Comparison of ENCODE assay signal across 26 mouse cellular contexts in the genomic region with DNA sequence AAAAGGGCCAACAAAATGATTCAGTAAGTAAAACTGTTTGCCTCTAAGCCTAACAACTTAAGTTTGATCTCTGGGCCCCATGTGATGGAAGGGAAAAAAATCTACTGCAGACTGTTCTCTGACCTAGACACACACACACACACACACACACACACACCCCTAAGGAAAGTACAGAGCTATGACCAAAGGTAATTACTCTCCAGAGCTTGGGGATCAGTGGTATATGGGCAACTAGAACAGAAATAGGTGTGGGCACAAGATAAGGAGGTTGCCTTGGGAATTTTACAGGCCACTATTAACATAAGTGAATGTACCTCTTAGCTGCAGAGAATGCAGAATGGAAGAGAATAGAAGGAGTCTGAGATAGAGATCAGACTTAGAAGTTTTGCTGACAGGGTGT. TPM values are rescaled to one million over a fixed set of nuclear protein-coding genes. Genes with fewer than 3 reads are reported as not detected.
DNase-seq lines count a peak whose midpoint lies in the region; ATAC-seq and TF ChIP-seq lines count a peak whose summit lies in the region.
"Had no signal": no experiment of that assay in that cellular context is flagged by ENCODE, and none has a peak within 500 bp of the region (broad histone marks: within the 10 kb centered on the region; RNA-seq: fewer than 3 reads in every experiment).

No protein-coding gene starts in this region.

- ATAC-seq in intestine, embryonic 15.5 days, result peak; percentile 91
- peak; percentile 91 for ATAC-seq in intestine, postnatal 0 days
- ATAC-seq in stomach, postnatal 0 days (ENCODE audit: low FRiP score, low TSS enrichment), result peak; percentile 68; the same call in 1 of the 2 replicates
- no peak for ATAC-seq in forebrain, postnatal 0 days
- ATAC-seq: activated CD4-positive, CD25-positive, alpha-beta regulatory T cell, adult 4 months; CD4-positive, CD25-positive, alpha-beta regulatory T cell, adult 4 months; forebrain, embryonic 13.5 days; Patski had no signal

- no peak for DNase-seq in gastrocnemius, adult 2 months
- DNase-seq in gastrocnemius, adult 8-10 months (ENCODE audit: low spot score in 2 of 2), result no peak
- no peak for DNase-seq in stomach, postnatal 0 days (ENCODE audit: low spot score)
- no peak for DNase-seq in forebrain, postnatal 0 days
- no peak for DNase-seq in layer of hippocampus, adult 8-10 months (ENCODE audit: low spot score in 2 of 2)
- DNase-seq: adrenal gland, adult 8-10 months; adrenal gland, postnatal 14 days; adrenal gland, postnatal 36 days; B cell, adult 2 months; cerebellum, adult 11-12 months; cerebellum, adult 2 months; cerebellum, adult 9-10 months; cerebellum, postnatal 10 days; cerebellum, postnatal 25 days had no signal

- H3K36me3 ChIP-seq in intestine, embryonic 15.5 days, result no peaks in the 10 kb centered on the region; the same call in 1 of the 2 replicates
- H3K36me3 ChIP-seq in intestine, postnatal 0 days (ENCODE audit: control insufficient read depth, insufficient read depth), result peaks cover 7% of the 10 kb centered on the region; the same call in 1 of the 2 replicates
- H3K36me3 ChIP-seq in stomach, postnatal 0 days (ENCODE audit: control insufficient read depth, insufficient read depth, low read length), result peaks cover 5% of the 10 kb centered on the region; the same call in 1 of the 2 replicates
- H3K36me3 ChIP-seq in forebrain, postnatal 0 days (ENCODE audit: insufficient read depth), result peaks cover 30% of the 10 kb centered on the region

- H3K4me2 ChIP-seq in intestine, embryonic 15.5 days (replicated peaks), result no peak overlapping the region
- H3K4me2 ChIP-seq in intestine, postnatal 0 days (replicated peaks; ENCODE audit: low read depth), result no peak overlapping the region
- H3K4me2 ChIP-seq in stomach, postnatal 0 days (replicated peaks; ENCODE audit: low read depth), result no peak overlapping the region
- no peak overlapping the region for H3K4me2 ChIP-seq in forebrain, postnatal 0 days (ENCODE audit: low read depth)
- H3K4me2 ChIP-seq: embryonic facial prominence, embryonic 12.5 days; forebrain, embryonic 13.5 days had no signal

- intact Hi-C loops in gastrocnemius, adult 2 months (cut with DNase I), result loop anchor here (2.0 kb wide), 1 partner anchor 19 kb away; no protein-coding TSS in a partner anchor

- TF ChIP-seq EP300 in stomach, postnatal 0 days (optimal IDR thresholded peaks at IDR 0.05), result no peak

- H3K4me3 ChIP-seq in gastrocnemius, adult 2 months, result peak overlapping the region; percentile 84
- no peak overlapping the region for H3K4me3 ChIP-seq in intestine, embryonic 15.5 days (replicated peaks)
- no peak overlapping the region for H3K4me3 ChIP-seq in intestine, postnatal 0 days (ENCODE audit: low read depth, low read length)
- H3K4me3 ChIP-seq in stomach, postnatal 0 days (ENCODE audit: low read depth, low read length), result no peak overlapping the region
- H3K4me3 ChIP-seq in forebrain, postnatal 0 days (ENCODE audit: low read depth, low read length), result no peak overlapping the region
- H3K4me3 ChIP-seq: embryonic facial prominence, embryonic 10.5 days; embryonic facial prominence, embryonic 12.5 days; forebrain, embryonic 13.5 days had no signal

- no peaks in the 10 kb centered on the region for H3K4me1 ChIP-seq in intestine, embryonic 15.5 days (replicated peaks)
- no peaks in the 10 kb centered on the region for H3K4me1 ChIP-seq in intestine, postnatal 0 days (replicated peaks; ENCODE audit: control insufficient read depth, insufficient read depth, low read length)
- no peaks in the 10 kb centered on the region for H3K4me1 ChIP-seq in stomach, postnatal 0 days (replicated peaks; ENCODE audit: control insufficient read depth, insufficient read depth)
- no peaks in the 10 kb centered on the region for H3K4me1 ChIP-seq in forebrain, postnatal 0 days (ENCODE audit: insufficient read depth)
- H3K4me1 ChIP-seq: embryonic facial prominence, embryonic 10.5 days; embryonic facial prominence, embryonic 12.5 days; forebrain, embryonic 13.5 days had no signal

- peak overlapping the region; percentile 97 for H3K27ac ChIP-seq in gastrocnemius, adult 2 months
- H3K27ac ChIP-seq in intestine, embryonic 15.5 days, result no peak overlapping the region
- H3K27ac ChIP-seq in intestine, postnatal 0 days (ENCODE audit: low read depth, low read length), result no peak overlapping the region; the same call in 1 of the 2 replicates
- no peak overlapping the region for H3K27ac ChIP-seq in stomach, postnatal 0 days (replicated peaks)
- H3K27ac ChIP-seq in forebrain, postnatal 0 days (ENCODE audit: low read depth, low read length), result no peak overlapping the region
- H3K27ac ChIP-seq: embryonic facial prominence, embryonic 10.5 days; embryonic facial prominence, embryonic 12.5 days; forebrain, embryonic 13.5 days had no signal

- H3K9me3 ChIP-seq in intestine, embryonic 15.5 days, result no peaks in the 10 kb centered on the region
- H3K9me3 ChIP-seq in intestine, postnatal 0 days (ENCODE audit: control insufficient read depth), result no peaks in the 10 kb centered on the region
- H3K9me3 ChIP-seq in stomach, postnatal 0 days (ENCODE audit: control insufficient read depth, low read length), result no peaks in the 10 kb centered on the region
- no peaks in the 10 kb centered on the region for H3K9me3 ChIP-seq in forebrain, postnatal 0 days (ENCODE audit: low read length)
- H3K9me3 ChIP-seq: embryonic facial prominence, embryonic 10.5 days; embryonic facial prominence, embryonic 12.5 days; forebrain, embryonic 13.5 days; G1E had no signal

- TF ChIP-seq CTCF in gastrocnemius, adult 2 months (IDR thresholded peaks at IDR 0.05), result no peak
- TF ChIP-seq CTCF in intestine, postnatal 0 days (IDR thresholded peaks at IDR 0.05; ENCODE audit: low read depth), result no peak
- no peak for TF ChIP-seq CTCF in stomach, postnatal 0 days (IDR thresholded peaks at IDR 0.05; ENCODE audit: low read depth)
- no peak for TF ChIP-seq CTCF in forebrain, postnatal 0 days (IDR thresholded peaks at IDR 0.05; ENCODE audit: low read depth)

- H3K27me3 ChIP-seq in intestine, embryonic 15.5 days (replicated peaks), result no peaks in the 10 kb centered on the region
- no peaks in the 10 kb centered on the region for H3K27me3 ChIP-seq in intestine, postnatal 0 days (replicated peaks; ENCODE audit: control insufficient read depth, insufficient read depth, low read length)
- H3K27me3 ChIP-seq in stomach, postnatal 0 days (ENCODE audit: control insufficient read depth, insufficient read depth, low read length), result no peaks in the 10 kb centered on the region
- H3K27me3 ChIP-seq in forebrain, postnatal 0 days (ENCODE audit: insufficient read depth, low read length), result no peaks in the 10 kb centered on the region
- H3K27me3 ChIP-seq: CH12.LX; embryonic facial prominence, embryonic 12.5 days; forebrain, embryonic 13.5 days; Patski had no signal

- no peak overlapping the region for H3K9ac ChIP-seq in intestine, embryonic 15.5 days
- no peak overlapping the region for H3K9ac ChIP-seq in intestine, postnatal 0 days (ENCODE audit: low read depth, low read length)
- H3K9ac ChIP-seq in stomach, postnatal 0 days (ENCODE audit: low read length), result no peak overlapping the region
- no peak overlapping the region for H3K9ac ChIP-seq in forebrain, postnatal 0 days
- H3K9ac ChIP-seq: embryonic facial prominence, embryonic 12.5 days; forebrain, embryonic 13.5 days had no signal

RNA-seq across cellular contexts. Expression of gene Clcn1, which starts 1.1 kb away (rescaled TPM):
- total RNA-seq in gastrocnemius, adult 2 months (2021), result 100 to 1,000 TPM; 126 to 170 TPM
- total RNA-seq in gastrocnemius, adult 8-10 months (2022), result 100 to 1,000 TPM; 145 to 180 (median 166) TPM
- polyA plus RNA-seq in intestine, embryonic 15.5 days (2015; fragmentation: Nextera tagmentation; extraction: Ambion mirVana), result 0.13 and 0.20 TPM in 2 replicates
- 0.12 and 0.18 TPM in 2 replicates for polyA plus RNA-seq in intestine, postnatal 0 days (2015; fragmentation: Nextera tagmentation; extraction: Ambion mirVana)
- polyA plus RNA-seq in stomach, postnatal 0 days (2015; fragmentation: Nextera tagmentation; extraction: Ambion mirVana), result 0.06 and 0.12 TPM in 2 replicates
- total RNA-seq in forebrain, postnatal 0 days (2014; rRNA removed), result 1.8 and 3.3 TPM in 2 replicates
- 0.55 and 0.74 TPM in 2 replicates for polyA plus RNA-seq in forebrain, postnatal 0 days (2015; fragmentation: Nextera tagmentation; extraction: Ambion mirVana)
- 1 to 10 TPM; 2.9 to 4.3 (median 3.4) TPM for total RNA-seq in layer of hippocampus, adult 8-10 months (2022)
- total RNA-seq: adrenal gland, postnatal 14 days had no signal
- polyA plus RNA-seq: activated CD4-positive, CD25-positive, alpha-beta regulatory T cell, adult 4 months; CD4-positive, CD25-positive, alpha-beta regulatory T cell, adult 4 months; G1E had no signal

RNA-seq across cellular contexts. Expression of gene Casp2, which starts 22.8 kb away (rescaled TPM):
- total RNA-seq in gastrocnemius, adult 2 months (2021), result 1 to 10 TPM; 5.0 to 6.1 TPM
- 1 to 10 TPM; 3.3 to 5.8 (median 4.2) TPM for total RNA-seq in gastrocnemius, adult 8-10 months (2022)
- 42.2 and 44.9 TPM in 2 replicates for polyA plus RNA-seq in intestine, embryonic 15.5 days (2015; fragmentation: Nextera tagmentation; extraction: Ambion mirVana)
- 13.0 and 13.4 TPM in 2 replicates for polyA plus RNA-seq in intestine, postnatal 0 days (2015; fragmentation: Nextera tagmentation; extraction: Ambion mirVana)
- 20.2 and 21.6 TPM in 2 replicates for polyA plus RNA-seq in stomach, postnatal 0 days (2015; fragmentation: Nextera tagmentation; extraction: Ambion mirVana)
- total RNA-seq in forebrain, postnatal 0 days (2014; rRNA removed), result 35.0 and 54.0 TPM in 2 replicates
- 21.3 and 24.7 TPM in 2 replicates for polyA plus RNA-seq in forebrain, postnatal 0 days (2015; fragmentation: Nextera tagmentation; extraction: Ambion mirVana)
- 10 to 100 TPM; 22.1 to 26.1 (median 22.7) TPM for total RNA-seq in layer of hippocampus, adult 8-10 months (2022)

RNA-seq across cellular contexts. Expression of gene Tmem139, which starts 25.8 kb away (rescaled TPM):
- total RNA-seq in gastrocnemius, adult 2 months (2021), result under 1 TPM in 1 of 2 experiments, not detected in 1; 0.33 TPM
- total RNA-seq in gastrocnemius, adult 8-10 months (2022), result not detected
- polyA plus RNA-seq in intestine, embryonic 15.5 days (2015; fragmentation: Nextera tagmentation; extraction: Ambion mirVana), result 9.9 and 11.8 TPM in 2 replicates
- 29.7 and 32.4 TPM in 2 replicates for polyA plus RNA-seq in intestine, postnatal 0 days (2015; fragmentation: Nextera tagmentation; extraction: Ambion mirVana)
- 24.6 and 28.2 TPM in 2 replicates for polyA plus RNA-seq in stomach, postnatal 0 days (2015; fragmentation: Nextera tagmentation; extraction: Ambion mirVana)
- total RNA-seq in forebrain, postnatal 0 days (2014; rRNA removed), result not detected in 2 replicates
- polyA plus RNA-seq in forebrain, postnatal 0 days (2015; fragmentation: Nextera tagmentation; extraction: Ambion mirVana), result 0.24 TPM in 1 of 2 replicates, not detected in the other
- total RNA-seq in layer of hippocampus, adult 8-10 months (2022), result not detected
- total RNA-seq: CH12.LX had no signal
- polyA plus RNA-seq: activated CD4-positive, CD25-positive, alpha-beta regulatory T cell, adult 4 months; CD4-positive, CD25-positive, alpha-beta regulatory T cell, adult 4 months; cerebellum, adult 2 months; cortical plate, adult 2 months; forebrain, embryonic 11.5 days; G1E had no signal

RNA-seq across cellular contexts. Expression of gene Fam131b, which starts 36.9 kb away (rescaled TPM):
- total RNA-seq in gastrocnemius, adult 2 months (2021), result under 1 TPM; 0.33 to 0.45 TPM
- under 1 TPM; 0.08 to 0.41 (median 0.21) TPM for total RNA-seq in gastrocnemius, adult 8-10 months (2022)
- 0.20 and 0.25 TPM in 2 replicates for polyA plus RNA-seq in intestine, embryonic 15.5 days (2015; fragmentation: Nextera tagmentation; extraction: Ambion mirVana)
- 0.05 and 0.12 TPM in 2 replicates for polyA plus RNA-seq in intestine, postnatal 0 days (2015; fragmentation: Nextera tagmentation; extraction: Ambion mirVana)
- polyA plus RNA-seq in stomach, postnatal 0 days (2015; fragmentation: Nextera tagmentation; extraction: Ambion mirVana), result 0.10 and 0.12 TPM in 2 replicates
- 59.2 and 72.2 TPM in 2 replicates for total RNA-seq in forebrain, postnatal 0 days (2014; rRNA removed)
- 5.3 and 5.6 TPM in 2 replicates for polyA plus RNA-seq in forebrain, postnatal 0 days (2015; fragmentation: Nextera tagmentation; extraction: Ambion mirVana)
- total RNA-seq in layer of hippocampus, adult 8-10 months (2022), result 10 to 100 TPM; 72.3 to 80.0 (median 75.9) TPM
- polyA plus RNA-seq: activated CD4-positive, CD25-positive, alpha-beta regulatory T cell, adult 4 months; CD4-positive, CD25-positive, alpha-beta regulatory T cell, adult 4 months had no signal

RNA-seq across cellular contexts. Expression of gene Gstk1, which starts 41.8 kb away (rescaled TPM):
- total RNA-seq in gastrocnemius, adult 2 months (2021), result 10 to 100 TPM; 36.9 to 64.3 TPM
- total RNA-seq in gastrocnemius, adult 8-10 months (2022), result 10 to 100 TPM; 36.8 to 57.2 (median 41.2) TPM
- 24.0 and 26.5 TPM in 2 replicates for polyA plus RNA-seq in intestine, embryonic 15.5 days (2015; fragmentation: Nextera tagmentation; extraction: Ambion mirVana)
- 20.5 and 22.6 TPM in 2 replicates for polyA plus RNA-seq in intestine, postnatal 0 days (2015; fragmentation: Nextera tagmentation; extraction: Ambion mirVana)
- polyA plus RNA-seq in stomach, postnatal 0 days (2015; fragmentation: Nextera tagmentation; extraction: Ambion mirVana), result 56.7 and 60.5 TPM in 2 replicates
- total RNA-seq in forebrain, postnatal 0 days (2014; rRNA removed), result 6.8 and 7.3 TPM in 2 replicates
- 9.4 and 9.8 TPM in 2 replicates for polyA plus RNA-seq in forebrain, postnatal 0 days (2015; fragmentation: Nextera tagmentation; extraction: Ambion mirVana)
- 10 to 100 TPM in 2 of 4 experiments, 1 to 10 TPM in 2; 7.5 to 12.2 (median 10.3) TPM for total RNA-seq in layer of hippocampus, adult 8-10 months (2022)
- polyA plus RNA-seq: G1E had no signal

Comparison
In these comparisons a context has a peak if more than half of its experiments do, and no peak if none do; other contexts are left out.
1. RNA of gene Clcn1, which starts 1.1 kb away (total RNA-seq): 145 to 180 TPM in gastrocnemius, adult 8-10 months and 126 to 170 TPM in gastrocnemius, adult 2 months; 2.9 to 4.3 TPM in layer of hippocampus, adult 8-10 months and 1.8 to 3.3 TPM in forebrain, postnatal 0 days; every median in the first group is over 10 times any median in the second.